Mouse (Mus musculus): ENCODE measurements around the gene B630019K06Rik. TPM values are rescaled to one million over a fixed set of nuclear protein-coding genes. Genes with fewer than 3 reads are reported as not detected.

B630019K06Rik gene
- polyA plus RNA-seq, 1 experiment from 2014 or later, result 16.6 TPM

DNA sequence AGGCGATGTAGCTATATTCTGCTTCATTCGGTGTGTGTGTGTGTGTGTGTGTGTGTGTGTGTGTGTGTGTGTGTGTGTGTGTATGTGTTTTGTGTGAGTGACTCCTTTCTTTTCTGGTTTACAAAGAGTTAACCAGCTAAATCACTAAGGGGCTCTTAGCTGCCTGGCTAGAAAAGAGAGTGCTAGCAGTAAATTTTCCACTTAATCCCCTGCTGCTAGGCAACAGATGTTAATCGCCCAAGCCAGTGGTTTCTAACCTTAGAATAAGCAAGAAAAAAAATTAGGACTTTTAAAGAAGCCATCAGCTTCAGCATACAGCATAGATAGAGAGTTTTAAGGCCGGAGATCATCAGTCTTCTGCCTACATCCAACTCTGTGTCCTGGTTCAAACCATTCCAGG, 35.1 kb downstream of the B630019K06Rik start:
- Histone ChIP-seq H3K4me2 (replicated peaks) (no peak overlapping the region), H3K9me3 (replicated peaks) (no peaks in the 10 kb centered on the region), H3K27me3 (no peaks in the 10 kb centered on the region), H3K4me3 (no peak overlapping the region), H3K9ac (no peak overlapping the region), H3K27ac (no peak overlapping the region), H3K4me1 (no peaks in the 10 kb centered on the region), H3K36me3 (no peaks in the 10 kb centered on the region)
- ATAC-seq (ENCODE audit: low FRiP score), result no peak
- WGBS, result 40% methylated on average over 4 of the region's 4 CpGs

DNA sequence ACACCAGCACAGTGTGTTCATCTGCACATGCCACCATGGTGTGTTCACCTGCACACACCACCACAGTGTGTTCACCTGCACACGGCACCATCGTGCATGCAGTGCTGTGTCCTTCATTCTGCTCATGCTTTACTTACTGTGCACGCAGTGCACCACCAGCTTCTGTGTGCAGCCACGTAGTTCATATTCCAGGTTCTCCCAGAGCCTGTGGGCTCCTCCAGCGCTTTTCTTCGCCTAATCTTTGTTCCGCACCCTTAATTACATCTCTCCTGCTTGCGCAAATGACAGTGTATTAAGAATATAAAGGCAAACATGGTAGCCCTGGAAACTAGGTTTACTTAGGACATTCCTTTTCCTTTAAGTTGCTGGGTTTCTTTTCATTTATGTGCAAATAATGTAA, 51.9 kb downstream of the B630019K06Rik start:
- Histone ChIP-seq H3K4me3 (no peak overlapping the region), H3K4me2 (replicated peaks) (no peak overlapping the region), H3K9ac (no peak overlapping the region), H3K27me3 (no peaks in the 10 kb centered on the region), H3K36me3 (no peaks in the 10 kb centered on the region), H3K4me1 (no peaks in the 10 kb centered on the region), H3K27ac (no peak overlapping the region), H3K9me3 (replicated peaks) (no peaks in the 10 kb centered on the region)
- no peak for ATAC-seq (ENCODE audit: low FRiP score)
- WGBS, result 80% methylated on average over 8 of the region's 8 CpGs

Other genes with a start within 250 kb of the B630019K06Rik start
- not detected in 2 replicates for gene Ssxb8, start 201.5 kb upstream of the B630019K06Rik start, polyA plus RNA-seq (2016; fragmentation: Nextera tagmentation; extraction: Ambion mirVana)
- not detected in 2 replicates for gene Ssx9, start 143.9 kb upstream of the B630019K06Rik start, polyA plus RNA-seq (2016; fragmentation: Nextera tagmentation; extraction: Ambion mirVana)
- gene Ssxb5, start 88.7 kb upstream of the B630019K06Rik start, polyA plus RNA-seq (2016; fragmentation: Nextera tagmentation; extraction: Ambion mirVana), result not detected in 2 replicates
- not detected in 2 replicates for gene Gm6592, start 48.4 kb upstream of the B630019K06Rik start, polyA plus RNA-seq (2016; fragmentation: Nextera tagmentation; extraction: Ambion mirVana)
- not detected in 2 replicates for gene Gm5751, start 18.1 kb upstream of the B630019K06Rik start, polyA plus RNA-seq (2016; fragmentation: Nextera tagmentation; extraction: Ambion mirVana)
- gene Fthl17b, start 70.6 kb downstream of the B630019K06Rik start, polyA plus RNA-seq (2016; fragmentation: Nextera tagmentation; extraction: Ambion mirVana), result not detected in 2 replicates
- not detected in 2 replicates for gene Fthl17c, start 84.2 kb downstream of the B630019K06Rik start, polyA plus RNA-seq (2016; fragmentation: Nextera tagmentation; extraction: Ambion mirVana)
- gene Fthl17d, start 94.4 kb downstream of the B630019K06Rik start, polyA plus RNA-seq (2016; fragmentation: Nextera tagmentation; extraction: Ambion mirVana), result not detected in 2 replicates
- not detected in 2 replicates for gene Fthl17e, start 141.1 kb downstream of the B630019K06Rik start, polyA plus RNA-seq (2016; fragmentation: Nextera tagmentation; extraction: Ambion mirVana)
- not detected in 2 replicates for gene Fthl17f, start 170.6 kb downstream of the B630019K06Rik start, polyA plus RNA-seq (2016; fragmentation: Nextera tagmentation; extraction: Ambion mirVana)
- not detected in 2 replicates for gene 4930402K13Rik, start 212.2 kb downstream of the B630019K06Rik start, polyA plus RNA-seq (2016; fragmentation: Nextera tagmentation; extraction: Ambion mirVana)

Data from hindbrain, embryonic 12.5 days (tissue).